Mouse (Mus musculus): ENCODE measurements at regions not wholly inside any gene's neighbourhood (a gene's known extent, or its start where the extent isn't known, plus 50 kb on each side); places are given as distances from the start of the nearest gene placed in this dataset.
A peak's percentile ranks its signal among the peaks of the same experiment; 100 is the strongest.
"Not testable (repeated sequence)": the region's sequence is repeated elsewhere in the genome, so short reads cannot be mapped to it uniquely, and the experiment has no call there.

DNA sequence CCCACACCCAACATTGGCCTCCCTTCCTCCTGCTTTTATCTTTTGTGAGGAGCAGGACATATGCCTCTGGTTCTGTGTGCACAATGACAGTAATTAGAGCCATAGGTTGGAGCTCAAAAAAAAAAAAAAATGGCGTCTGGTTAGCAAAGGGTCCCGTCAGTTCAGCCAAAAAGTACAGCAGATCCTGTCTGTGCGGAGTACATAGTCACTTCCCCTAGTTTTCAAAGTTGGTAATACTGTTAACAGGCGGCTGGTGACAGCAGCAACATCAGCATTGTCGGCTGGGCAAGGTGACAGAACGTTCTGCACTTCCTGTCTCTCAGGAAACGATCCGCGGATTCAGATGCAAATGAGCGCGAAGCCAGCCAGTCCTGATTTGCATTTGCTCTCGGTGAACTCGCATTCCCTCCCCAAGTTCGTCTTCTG is 642.4 kb upstream of the Gm19410 start:
- peak; percentile 22 for DNase-seq (ENCODE audit: low spot score)

DNA sequence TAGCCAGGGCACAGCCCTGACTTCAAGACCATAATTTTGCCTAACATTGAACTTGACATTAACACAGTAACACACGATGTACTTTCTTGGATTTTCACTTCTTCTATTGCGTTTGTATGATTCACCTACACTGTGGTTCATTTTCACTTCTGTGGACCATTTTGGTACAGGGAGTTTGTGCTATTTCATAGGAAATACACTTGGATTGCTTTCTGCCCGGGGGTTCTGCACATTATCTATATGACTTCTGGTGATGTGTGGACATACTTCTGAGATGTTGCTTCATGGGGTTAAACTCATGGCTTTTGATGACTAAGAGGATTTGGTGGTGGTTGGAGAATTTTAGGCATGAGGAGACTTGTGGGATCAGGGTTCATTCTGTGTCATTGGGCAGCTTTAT is 640.4 kb upstream of the Gm19410 start:
- DNase-seq (ENCODE audit: low spot score) = no peak

GRCm38 (mm10) chr8:35132281-35132680 is 633.3 kb upstream of the Gm19410 start:
- no peak for DNase-seq (ENCODE audit: low spot score)

DNA sequence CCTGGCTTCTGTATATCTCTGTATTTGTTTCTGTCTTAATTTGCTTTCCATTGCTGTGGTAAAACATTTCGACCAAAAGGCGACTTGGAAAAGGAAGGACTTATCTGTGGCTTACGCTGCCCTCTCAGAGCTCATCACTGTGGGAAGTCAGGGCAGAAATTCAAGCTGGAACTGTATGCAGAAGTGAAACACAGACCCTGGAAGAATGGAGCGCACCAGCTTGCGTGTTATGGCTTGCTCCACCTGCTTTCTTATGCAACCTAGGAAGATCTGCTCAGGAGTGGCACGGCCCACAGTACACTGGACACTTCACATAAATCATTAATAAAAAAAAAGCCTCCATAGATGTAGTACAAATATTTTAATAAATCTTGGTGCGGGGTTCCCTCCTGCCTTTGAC is 630.0 kb upstream of the Gm19410 start:
- no peak for DNase-seq (ENCODE audit: low spot score)

DNA sequence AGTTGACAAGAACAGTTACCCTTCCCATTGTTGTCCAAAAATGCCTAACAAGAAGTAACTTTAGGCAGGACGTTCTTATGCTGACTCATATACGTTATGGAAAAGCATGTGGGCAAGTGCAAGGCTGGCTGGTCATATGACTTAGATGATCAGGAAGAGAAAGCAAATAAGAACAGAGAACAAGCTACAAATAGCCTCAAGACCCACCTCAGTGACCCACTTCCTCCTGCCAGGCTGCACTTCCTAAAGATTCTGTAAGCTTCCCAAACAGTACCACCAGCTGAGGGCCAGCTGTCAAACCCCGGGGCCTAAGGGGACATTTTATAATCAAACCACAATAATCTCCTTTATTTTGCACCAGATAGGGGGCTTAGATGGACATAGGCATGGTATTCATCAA is 628.9 kb upstream of the Gm19410 start:
- DNase-seq (ENCODE audit: low spot score) = no peak

DNA sequence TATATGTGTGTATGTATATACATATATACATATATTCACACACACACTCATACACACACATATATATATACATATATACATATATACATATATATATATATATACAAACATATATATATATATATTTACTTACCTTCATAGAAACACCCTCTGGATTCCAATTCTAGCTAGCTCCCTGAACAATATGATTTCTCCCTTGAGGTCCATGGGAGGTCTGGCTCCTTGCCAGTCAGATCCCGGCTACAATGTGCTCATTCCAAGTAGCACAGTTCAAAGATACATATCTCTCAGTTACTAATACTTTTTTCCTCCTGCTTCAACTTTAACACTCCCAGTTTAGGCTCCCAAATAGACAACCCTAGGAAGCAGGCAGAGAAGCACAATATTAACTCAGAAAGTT is 624.8 kb upstream of the Gm19410 start:
- no peak for DNase-seq (ENCODE audit: low spot score)

GRCm38 (mm10) chr8:35143018-35143656 is 622.5 kb upstream of the Gm19410 start:
- DNase-seq (ENCODE audit: low spot score) = no peak

DNA sequence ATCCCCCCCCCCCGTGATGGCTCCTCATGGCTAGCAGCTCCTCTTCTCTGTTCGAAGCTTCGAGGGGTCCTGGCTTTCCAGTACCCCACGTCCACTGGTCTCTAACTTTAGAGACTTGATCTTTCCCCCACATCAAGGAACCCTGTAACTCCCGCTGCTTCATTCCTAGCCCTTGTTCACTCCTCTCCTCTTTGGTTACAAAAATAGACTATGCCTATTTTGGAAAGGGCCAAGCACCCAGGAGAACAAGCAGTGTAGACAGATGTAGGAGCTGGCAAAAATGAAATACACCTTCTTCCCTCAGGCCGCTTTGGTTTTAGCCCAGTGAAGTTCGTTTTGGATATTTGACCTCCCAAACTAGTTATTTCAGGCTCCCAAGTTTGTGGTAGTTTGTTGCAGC is 621.9 kb upstream of the Gm19410 start:
- DNase-seq (ENCODE audit: low spot score) = no peak

- DNase-seq (ENCODE audit: low spot score) = no peak
Measured at GRCm38 (mm10) chr8:35144401-35144800, 621.2 kb upstream of the Gm19410 start.

DNA sequence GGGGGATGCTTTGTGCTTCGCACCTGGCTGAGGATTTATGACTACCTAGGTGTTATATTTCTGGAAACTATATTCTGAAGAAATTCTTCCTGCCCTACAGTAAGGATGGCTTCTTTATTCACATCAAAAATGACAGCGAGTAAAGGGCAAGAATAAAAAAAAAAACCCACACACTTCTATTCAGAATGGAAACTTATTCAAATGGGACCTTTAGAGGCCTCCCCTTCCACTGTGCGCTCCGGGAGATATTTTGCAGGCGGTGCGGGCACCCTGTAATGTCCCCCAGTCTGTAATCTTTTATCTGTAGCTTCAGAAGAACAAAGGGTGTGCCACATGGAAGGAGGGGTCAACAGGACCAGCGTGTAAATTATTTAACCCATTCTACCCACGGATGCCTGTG is 618.1 kb upstream of the Gm19410 start:
- no peak for DNase-seq (ENCODE audit: low spot score)

DNA sequence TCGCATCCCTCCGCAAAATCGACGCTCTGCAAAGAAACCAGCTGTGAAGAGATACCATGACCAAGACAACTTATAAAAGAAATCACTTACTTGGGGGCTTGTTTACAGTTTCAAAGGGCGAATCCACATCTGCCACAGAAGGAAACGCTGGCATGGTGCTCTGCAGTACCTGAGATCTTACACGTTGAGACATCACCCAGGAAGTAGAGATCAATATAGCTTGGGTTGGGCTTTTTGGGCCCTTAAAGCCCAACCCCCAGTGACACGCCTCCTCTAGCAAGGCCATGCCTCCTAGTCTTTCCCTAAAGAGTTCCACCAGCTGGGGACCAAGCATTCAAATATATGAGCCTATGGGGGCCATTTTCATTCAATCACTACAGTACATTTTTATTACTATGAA is 617.6 kb upstream of the Gm19410 start:
- DNase-seq (ENCODE audit: low spot score) = no peak

- DNase-seq (ENCODE audit: low spot score) = no peak
Measured at GRCm38 (mm10) chr8:35152585-35152984, 613.0 kb upstream of the Gm19410 start.

- no peak for DNase-seq (ENCODE audit: low spot score)
Measured at GRCm38 (mm10) chr8:35156272-35156671, 609.3 kb upstream of the Gm19410 start.

GRCm38 (mm10) chr8:35157711-35158110 is 607.9 kb upstream of the Gm19410 start:
- no peak for DNase-seq (ENCODE audit: low spot score)

DNA sequence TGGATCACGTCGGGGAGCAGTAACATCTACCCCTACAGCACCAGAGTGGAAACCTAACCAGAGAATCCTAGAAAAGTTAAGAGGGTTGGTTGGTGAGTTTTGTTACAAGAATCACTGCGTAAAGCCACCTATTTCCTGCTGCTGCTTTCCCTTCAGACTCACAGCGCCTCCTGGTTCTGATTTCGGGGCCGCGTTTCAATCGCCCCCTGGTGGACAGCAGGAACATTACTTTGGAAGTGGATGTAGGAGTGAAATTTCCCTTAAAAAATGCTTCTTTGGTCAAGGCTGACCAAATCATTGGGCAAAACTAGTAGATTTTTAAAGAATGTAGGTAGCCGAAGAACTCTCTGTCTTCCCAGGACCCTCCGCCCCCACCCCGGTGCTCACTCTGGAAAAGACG is 606.3 kb upstream of the Gm19410 start:
- DNase-seq (ENCODE audit: low spot score) = peak; percentile 55

GRCm38 (mm10) chr8:35160230-35160629 is 605.4 kb upstream of the Gm19410 start:
- no peak for DNase-seq (ENCODE audit: low spot score)

GRCm38 (mm10) chr8:35162166-35162565 is 603.4 kb upstream of the Gm19410 start:
- DNase-seq (ENCODE audit: low spot score) = not testable (repeated sequence)

- DNase-seq (ENCODE audit: low spot score) = peak; percentile 14
Measured at GRCm38 (mm10) chr8:35166611-35167010, 599.0 kb upstream of the Gm19410 start.

- no peak for DNase-seq (ENCODE audit: low spot score)
Measured at GRCm38 (mm10) chr8:35171536-35172310, 593.9 kb upstream of the Gm19410 start.

DNA sequence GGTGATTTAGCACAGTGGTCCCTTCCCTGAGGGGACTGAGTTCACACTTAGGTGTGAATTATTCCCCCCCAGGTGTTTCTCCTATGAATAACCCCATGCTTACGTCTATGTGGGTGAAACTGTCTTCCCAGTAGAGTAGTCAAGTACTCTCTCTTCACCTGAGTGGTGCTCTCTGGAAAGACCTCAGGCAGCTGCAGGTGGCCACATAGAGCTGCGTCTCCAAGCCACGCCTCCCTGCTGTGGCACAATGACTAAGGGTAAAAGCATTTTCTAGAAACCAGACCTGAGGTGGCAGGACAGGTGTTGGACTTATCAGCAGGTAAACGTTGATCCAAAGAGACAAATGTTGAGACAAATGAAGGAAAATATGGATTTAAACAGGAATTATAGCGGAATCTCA is 588.3 kb upstream of the Gm19410 start:
- DNase-seq (ENCODE audit: low spot score) = no peak

GRCm38 (mm10) chr8:35180075-35180474 is 585.5 kb upstream of the Gm19410 start:
- DNase-seq (ENCODE audit: low spot score) = no peak

DNA sequence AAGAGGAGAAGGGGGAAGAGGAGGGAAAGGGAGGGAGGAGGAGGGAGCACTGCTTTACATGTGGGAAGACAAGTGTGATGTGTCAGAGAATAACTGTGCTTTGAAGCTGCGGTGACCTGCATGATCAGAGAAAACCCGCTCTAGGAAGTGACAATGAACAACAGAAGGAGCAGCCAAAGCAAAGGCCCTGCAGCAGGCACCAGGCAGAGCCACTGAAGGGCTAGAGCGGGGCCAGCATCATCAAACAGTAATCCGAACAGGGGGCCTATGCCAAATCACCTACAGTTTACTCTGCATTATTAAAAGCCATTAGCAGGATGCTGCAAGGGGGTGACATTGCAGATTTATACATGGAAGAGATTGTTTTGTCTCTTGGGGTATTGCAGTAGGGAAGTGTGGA is 583.4 kb upstream of the Gm19410 start:
- DNase-seq (ENCODE audit: low spot score) = no peak

GRCm38 (mm10) chr8:35183423-35183822 is 582.2 kb upstream of the Gm19410 start:
- no peak for DNase-seq (ENCODE audit: low spot score)

GRCm38 (mm10) chr8:35185165-35185564 is 580.4 kb upstream of the Gm19410 start:
- no peak for DNase-seq (ENCODE audit: low spot score)

Measured in ovary, postnatal 14 days (tissue).